Mouse (Mus musculus): ENCODE data around the gene Ms4a4c.
"Not testable (repeated sequence)": the region's sequence is repeated elsewhere in the genome, so short reads cannot be mapped to it uniquely, and the experiment has no call there.

Ms4a4c gene

DNA sequence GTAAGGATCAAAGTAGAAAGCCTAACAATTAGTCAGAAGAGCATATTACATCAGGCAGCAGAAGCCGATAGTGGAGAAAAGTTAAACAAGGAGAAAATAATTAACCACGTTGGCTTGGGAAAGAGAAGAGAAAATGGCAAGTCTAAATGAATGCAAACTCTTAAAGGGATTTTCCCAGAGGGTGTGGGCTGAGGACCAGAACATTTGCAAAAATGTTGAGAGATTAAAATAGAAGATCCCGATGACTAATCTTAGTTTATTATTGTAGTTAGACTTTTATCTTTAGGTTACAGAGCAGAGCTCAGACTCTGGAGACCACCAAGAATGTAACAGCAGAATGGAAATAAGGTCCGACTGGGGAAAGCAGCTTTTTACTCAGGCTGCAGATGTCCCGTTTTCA, 61.9 kb downstream of the Ms4a4c start:
- DNase-seq: no peak

DNA sequence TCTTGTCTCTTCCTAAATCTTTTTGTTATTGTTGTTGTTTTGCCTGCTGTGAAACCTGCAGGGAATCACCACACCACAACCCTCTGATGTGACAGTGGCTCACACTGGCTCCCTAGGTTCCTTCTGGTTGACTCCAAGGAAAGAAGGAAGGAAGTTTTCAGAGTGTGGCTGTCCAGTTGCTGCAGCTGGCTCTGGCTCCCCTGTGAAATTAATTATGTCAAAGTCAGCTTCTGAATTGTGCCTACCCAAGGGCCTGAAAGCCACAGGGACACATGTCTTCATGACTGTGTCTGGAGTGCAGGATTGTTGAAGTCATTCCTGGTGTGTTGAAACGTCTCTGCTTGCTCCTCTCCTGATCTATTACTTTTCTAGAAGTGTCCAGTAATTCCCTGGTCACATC, 63.8 kb downstream of the Ms4a4c start:
- not testable (repeated sequence) for DNase-seq

DNA sequence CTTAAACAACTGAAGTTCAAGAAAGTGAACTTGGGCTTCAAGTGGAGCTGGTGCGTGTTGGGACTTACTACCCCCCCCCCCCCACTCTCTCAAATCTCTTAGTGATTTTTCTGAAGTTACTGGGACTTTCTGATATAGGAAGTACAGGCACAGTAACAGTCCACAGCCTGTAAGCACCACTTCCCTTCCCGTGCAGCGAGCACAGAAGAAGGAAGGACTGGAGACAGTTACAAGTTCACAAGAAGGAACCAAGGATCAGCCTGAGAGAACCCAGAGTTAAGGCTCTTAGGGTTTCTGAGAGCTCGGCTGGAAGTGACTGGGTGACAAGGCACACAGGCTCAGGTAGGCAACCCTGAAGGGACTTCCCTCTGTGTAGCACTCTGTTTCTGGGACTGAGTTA, 64.6 kb downstream of the Ms4a4c start, which contains the start of gene Ms4a6c:
Ms4a6c (plus strand) TSS at position 152 of the 400 bp plus-strand sequence.
- not testable (repeated sequence) for DNase-seq

All from thymus, postnatal 4 days (tissue).